Mouse (Mus musculus): ENCODE results near the gene Sez6.

Gene Sez6

DNA sequence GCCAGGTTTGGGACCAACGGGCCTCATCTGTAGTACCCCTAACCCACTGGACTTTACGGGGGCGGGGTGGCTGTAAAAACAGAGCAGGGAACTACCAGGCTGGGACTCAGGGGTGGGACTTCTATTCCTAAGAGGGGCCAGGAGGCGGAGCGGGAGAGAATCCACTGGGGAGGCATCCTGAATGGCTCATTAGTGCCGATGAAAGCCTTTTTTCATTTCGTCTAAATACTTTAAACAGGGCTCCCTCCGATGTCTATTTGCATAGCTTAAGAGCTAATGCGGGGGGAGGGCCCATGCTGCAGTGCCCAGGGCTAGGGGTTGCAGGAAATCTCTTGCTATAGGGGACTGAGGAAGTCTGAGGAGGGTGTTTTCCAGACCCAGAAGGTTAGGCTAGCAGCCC lies 17.3 kb downstream of the Sez6 start:
- no peak for DNase-seq (ENCODE audit: low spot score)

DNA sequence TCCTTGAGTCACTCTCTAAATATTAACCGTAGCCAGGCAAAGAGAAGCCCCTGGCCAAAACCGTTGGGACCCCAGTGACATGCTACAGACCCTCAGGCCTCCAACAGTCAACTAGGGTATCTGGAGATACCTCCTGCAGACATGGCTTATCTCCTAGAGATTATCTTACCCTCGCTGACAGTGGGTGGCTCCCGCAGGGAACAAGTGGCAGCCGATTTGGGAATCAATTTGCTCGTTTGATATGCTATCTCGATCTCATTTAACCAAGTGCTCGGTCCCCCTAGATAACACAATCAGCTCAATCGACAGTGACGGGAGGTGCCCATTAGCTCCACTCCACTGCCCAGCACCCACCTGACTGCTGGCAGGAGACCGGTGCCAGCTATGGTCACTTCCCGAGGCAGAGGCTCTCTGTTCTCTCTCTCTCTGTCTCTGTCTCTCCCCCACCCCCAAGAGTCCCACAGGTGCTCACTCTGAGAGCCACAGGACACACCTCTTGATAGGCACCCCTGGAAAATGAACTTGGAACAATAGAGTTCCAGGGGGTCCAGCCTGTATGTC lies 19.6 kb downstream of the Sez6 start:
- no peak for DNase-seq (ENCODE audit: low spot score)

DNA sequence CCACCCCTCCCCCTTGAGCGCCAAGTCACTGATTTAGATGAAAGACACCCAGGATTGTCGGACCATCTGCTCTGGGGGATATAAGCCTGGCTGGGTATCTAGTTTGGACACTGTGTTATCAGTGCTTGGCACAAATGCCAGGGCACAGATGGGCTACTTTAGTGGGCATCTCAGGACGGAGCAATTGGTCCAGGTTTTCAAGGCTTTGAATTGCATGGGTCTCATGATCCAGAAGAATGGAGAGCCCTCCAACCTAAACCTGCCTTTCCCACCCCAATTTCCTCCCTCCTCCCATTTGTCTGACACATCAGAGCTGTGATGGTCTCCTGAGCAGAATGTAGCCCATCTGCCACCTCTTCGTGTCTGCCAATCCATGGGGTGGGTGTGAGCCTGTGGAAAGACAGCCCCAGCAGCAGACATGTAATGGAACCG lies 20.2 kb downstream of the Sez6 start:
- no peak for DNase-seq (ENCODE audit: low spot score)

GRCm38 (mm10) chr11:77953671-77954070 lies 23.1 kb downstream of the Sez6 start:
- DNase-seq (ENCODE audit: low spot score), result no peak

DNA sequence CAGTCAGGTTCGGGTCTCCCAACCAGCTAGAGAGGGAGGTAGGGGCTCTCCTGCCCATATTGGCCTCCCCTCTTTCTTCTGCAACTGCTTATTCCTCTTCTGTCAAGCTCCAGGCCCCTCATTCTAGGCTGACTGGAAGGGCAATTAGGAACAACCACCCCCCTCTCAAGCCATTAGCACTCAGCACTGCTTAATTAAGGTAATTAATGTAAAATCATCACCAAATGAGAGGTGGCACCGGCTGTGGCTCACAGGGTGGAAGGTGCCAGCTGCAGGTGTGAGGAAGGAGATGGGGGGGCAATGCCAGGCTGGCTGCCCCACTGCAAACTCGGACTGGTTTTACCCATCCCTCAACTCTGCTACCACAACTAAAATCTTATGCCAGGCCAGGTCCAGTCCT lies 25.8 kb downstream of the Sez6 start:
- no peak for DNase-seq (ENCODE audit: low spot score)

GRCm38 (mm10) chr11:77958268-77958667 lies 27.7 kb downstream of the Sez6 start:
- no peak for DNase-seq (ENCODE audit: low spot score)

DNA sequence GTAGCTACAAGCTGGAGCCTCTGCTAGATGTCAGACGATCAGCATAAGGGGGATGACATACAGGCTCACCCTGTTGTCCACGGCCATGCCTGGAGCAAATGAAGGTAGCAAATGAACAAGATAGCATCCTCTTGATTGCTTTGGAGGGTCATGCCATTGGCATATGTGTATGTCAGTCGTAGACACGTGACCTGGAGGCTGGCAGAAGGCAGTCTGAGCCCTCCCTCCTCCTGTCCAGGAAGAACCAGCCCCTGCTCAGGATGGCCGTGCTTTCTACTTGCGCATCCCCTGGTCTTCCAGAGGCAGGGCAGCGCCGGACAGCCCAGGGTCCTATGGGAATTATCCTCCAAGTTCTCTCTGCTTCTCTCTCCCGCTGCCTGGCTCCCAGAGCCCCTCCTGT lies 28.3 kb downstream of the Sez6 start:
- DNase-seq (ENCODE audit: low spot score), result no peak

GRCm38 (mm10) chr11:77960199-77960598 lies 29.6 kb downstream of the Sez6 start:
- no peak for DNase-seq (ENCODE audit: low spot score)

GRCm38 (mm10) chr11:77960898-77961297 lies 30.3 kb downstream of the Sez6 start:
- DNase-seq (ENCODE audit: low spot score), result no peak

DNA sequence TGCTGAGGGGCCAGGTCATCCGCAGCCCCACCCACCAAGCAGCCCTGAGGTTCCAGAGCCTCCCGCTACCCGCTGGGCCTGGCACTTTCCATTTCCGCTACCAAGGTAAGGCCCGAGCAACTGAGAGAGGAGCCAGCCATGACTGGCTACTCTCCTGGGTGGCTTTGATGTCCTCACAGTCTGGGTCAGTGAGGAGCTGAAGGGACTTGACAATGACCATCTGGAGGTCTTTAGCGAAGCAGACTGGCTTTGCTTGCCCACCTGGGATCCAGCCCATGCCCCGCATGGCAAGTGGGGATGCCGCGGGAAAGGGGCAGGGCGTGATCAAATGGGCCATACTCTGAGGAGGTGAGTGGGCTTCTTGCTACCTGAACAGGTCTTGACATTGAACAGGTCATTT lies 32.3 kb downstream of the Sez6 start:
- DNase-seq (ENCODE audit: low spot score), result no peak

DNA sequence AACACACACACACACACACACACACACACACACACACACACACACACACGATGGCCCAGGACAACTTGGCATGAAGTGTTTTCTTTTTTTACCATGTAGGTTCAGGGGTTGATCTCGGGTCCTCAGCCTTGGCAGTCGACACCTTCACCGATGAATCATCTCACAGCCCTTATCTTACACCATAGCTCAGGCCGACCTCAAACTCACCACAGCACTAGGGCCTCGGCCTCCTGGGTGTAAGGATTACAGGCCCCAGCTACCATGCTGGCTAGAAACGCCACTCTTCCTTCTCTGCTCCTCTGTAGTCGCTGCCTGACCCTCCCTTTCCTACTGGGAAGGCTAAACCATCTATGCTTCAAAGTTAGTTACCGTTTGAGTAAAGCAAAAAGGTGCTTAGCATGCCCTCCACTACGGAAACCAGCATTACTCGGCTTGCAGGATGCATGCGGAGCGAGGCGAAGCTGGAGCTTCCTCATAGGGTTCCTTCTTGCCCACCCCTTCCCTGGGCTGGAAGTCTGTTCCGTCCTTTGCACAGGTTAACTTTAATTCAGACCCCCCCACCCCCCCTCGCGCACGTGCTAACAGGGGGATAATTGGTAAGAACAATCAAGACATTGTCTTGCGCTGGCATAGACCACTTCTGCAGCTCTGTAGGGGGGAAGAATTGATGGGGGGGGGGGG lies 34.0 kb downstream of the Sez6 start:
- DNase-seq (ENCODE audit: low spot score), result no peak

DNA sequence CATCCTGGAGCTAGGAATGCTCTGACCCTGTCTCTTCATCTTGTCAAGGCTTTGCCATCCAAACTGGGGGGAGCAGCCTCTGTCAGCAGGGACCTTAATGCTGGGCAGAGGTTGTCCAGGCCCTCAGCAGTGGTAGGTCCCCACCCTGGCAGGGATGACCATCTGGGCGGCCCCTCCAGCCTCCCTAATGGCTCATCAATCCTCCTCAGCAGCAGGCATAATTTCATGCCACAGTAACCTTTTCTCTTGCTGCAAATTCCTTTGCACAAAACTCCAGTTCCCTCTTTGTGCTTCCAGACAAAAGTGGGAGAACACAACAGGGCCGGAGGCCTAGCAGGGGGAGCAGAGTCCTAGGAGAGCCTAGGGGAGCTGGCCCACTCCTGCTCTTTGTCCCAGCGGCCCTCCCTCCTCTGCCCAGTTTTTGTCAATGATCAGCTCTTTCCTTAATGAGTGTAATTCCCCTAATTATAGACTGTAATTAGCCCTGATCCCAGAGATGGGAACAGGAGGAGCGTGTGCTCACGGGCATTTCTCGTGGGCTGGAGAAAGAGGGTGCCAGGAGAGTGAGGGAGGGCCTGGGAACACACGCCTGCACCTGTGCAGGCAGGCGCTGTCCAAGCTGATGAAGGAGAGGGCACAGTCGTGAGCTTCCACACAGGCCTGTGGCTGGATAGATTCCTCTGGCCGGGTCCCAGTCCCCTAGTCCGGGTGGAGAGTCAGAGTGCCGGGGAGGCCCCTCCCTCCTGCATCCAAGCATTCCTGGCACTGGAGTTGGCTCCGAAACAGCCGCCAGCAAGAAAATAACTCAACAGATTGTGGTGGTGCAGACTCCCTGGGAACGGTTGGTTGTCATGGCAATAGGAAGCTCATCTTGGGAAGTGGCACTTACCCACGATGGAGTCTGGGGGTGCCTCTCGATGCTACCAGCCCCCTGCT lies 34.8 kb downstream of the Sez6 start:
- DNase-seq (ENCODE audit: low spot score), result no peak

DNA sequence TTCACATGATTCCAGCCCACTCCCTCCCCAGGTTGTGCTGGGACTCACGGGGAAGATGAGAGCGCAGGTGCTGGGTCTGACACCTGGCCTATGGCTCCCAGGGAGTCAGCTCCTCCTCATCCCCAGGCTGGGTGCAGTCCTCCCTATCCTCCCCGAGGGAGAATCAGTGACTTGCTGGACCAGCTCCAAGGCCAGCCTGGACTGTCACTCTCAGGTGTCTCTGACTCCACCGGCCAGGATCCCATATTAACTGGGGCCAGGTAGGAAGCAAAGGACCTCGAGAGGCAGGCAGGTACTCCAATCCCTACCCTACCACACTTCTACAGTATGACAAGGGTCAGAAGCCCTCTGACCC lies 35.4 kb downstream of the Sez6 start:
- no peak for DNase-seq (ENCODE audit: low spot score)

- DNase-seq (ENCODE audit: low spot score), result peak; percentile 62
Observed at GRCm38 (mm10) chr11:77967114-77967513, 36.5 kb downstream of the Sez6 start.

DNA sequence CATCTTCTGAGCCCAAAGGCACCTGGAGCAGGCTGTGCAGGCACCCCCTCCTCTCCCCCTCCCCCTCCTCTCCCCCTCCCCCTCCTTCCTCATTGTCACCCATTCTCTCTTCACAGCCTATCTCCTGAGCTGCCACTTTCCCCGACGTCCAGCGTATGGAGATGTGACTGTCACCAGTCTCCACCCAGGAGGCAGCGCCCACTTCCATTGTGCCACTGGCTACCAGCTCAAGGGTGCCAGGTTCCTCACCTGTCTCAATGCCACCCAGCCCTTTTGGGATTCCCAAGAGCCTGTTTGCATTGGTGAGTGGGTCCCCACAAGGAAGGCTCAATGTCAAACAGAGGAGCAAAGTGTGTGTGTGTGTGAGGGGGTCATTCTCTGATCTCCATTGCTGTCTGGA lies 38.2 kb downstream of the Sez6 start:
- DNase-seq (ENCODE audit: low spot score), result no peak

GRCm38 (mm10) chr11:77970718-77971117 lies 40.1 kb downstream of the Sez6 start:
- DNase-seq (ENCODE audit: low spot score), result no peak

DNA sequence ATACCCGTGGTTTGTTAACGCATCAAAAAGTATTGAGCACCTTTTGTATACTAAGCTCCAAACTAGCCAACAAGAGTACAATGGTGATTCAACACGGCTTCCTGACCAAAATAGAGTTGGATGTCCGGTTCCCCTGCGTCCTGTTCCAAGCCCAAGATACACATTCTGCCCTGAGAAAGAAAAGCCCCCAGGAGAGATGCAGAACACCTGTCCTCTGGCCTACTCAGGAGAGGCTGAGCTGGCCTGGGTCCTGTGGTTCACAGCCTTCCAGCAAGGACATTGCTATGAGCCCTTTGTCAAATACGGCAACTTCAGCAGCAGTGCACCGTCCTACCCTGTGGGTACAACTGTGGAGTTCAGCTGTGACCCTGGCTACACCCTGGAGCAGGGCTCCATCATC lies 42.9 kb downstream of the Sez6 start:
- DNase-seq (ENCODE audit: low spot score), result no peak

DNA sequence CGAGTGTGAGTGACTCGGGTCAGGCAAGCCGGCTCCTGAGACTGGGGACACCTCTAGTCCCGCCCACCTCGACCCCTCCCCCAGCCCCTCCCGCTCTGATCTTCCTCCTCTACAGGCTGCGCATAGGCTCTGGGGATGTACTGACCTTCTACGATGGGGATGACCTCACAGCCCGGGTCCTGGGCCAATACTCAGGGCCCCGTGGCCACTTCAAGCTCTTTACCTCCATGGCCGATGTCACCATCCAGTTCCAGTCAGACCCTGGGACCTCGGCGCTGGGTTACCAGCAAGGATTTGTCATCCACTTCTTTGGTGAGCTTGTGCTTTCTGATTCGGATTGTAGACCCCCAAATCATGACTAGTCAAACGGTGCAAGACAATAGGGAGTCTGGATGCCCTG lies 43.7 kb downstream of the Sez6 start:
- no peak for DNase-seq (ENCODE audit: low spot score)

GRCm38 (mm10) chr11:77975873-77976272 lies 45.3 kb downstream of the Sez6 start:
- DNase-seq (ENCODE audit: low spot score), result no peak

DNA sequence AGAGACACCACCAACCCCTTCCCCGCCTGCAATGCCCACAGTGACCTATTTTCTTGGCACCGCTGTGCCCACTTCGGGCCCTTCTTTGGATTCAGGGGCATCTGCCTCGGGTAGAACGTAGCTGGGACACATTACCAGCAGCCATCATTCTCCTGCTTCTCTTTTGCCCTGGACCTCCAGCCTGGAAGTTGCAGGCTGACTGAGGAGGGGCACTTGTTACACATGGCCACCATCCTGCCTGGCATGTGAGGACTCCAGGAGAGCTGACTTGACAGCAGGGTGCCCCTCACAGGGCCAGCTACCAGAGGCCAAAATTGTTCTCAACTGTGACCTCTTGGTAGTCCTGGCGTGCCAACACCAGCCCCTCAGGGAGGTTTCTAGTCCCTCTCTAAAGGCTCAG lies 47.6 kb downstream of the Sez6 start:
- no peak for DNase-seq (ENCODE audit: low spot score)

- DNase-seq (ENCODE audit: low spot score), result no peak
Observed at GRCm38 (mm10) chr11:77979221-77979809, 48.7 kb downstream of the Sez6 start.

- peak; percentile 46 for DNase-seq (ENCODE audit: low spot score)
Observed at GRCm38 (mm10) chr11:77980281-77981204, 49.9 kb downstream of the Sez6 start.

All from urinary bladder, postnatal 25 days (tissue).